Mouse (Mus musculus): ENCODE measurements around the gene Dennd1b.

GRCm38 (mm10) chr1:139049075-139049474 lies 85.8 kb downstream of the Dennd1b start:
- TF ChIP-seq EP300 (IDR thresholded peaks at IDR 0.05; ENCODE audit: insufficient read depth, low read depth, low read length) (no peak), CTCF (IDR thresholded peaks at IDR 0.05; ENCODE audit: low read depth, low read length) (no peak), POLR2A (IDR thresholded peaks at IDR 0.05; ENCODE audit: insufficient read depth, low read length) (no peak)
